Mouse (Mus musculus) bone marrow, adult 2 months (tissue): ENCODE results near the gene Agpat1.
A peak's percentile ranks its signal among the peaks of the same experiment; 100 is the strongest.

Source experiments
- CTCF ChIP-seq: fragments of 200-500 bp; IDR thresholded peaks from 2 replicates; pipeline ENCODE4 v1.5.1; 2011; ENCODE audit warnings: low read length, control low read depth; ENCODE audit not compliant: control insufficient read depth, insufficient read depth
- POLR2A ChIP-seq: fragments of 200-500 bp; IDR thresholded peaks from 2 replicates; pipeline ENCODE4 v1.6.1; 2011; ENCODE audit warnings: low read depth, mild to moderate bottlenecking, control low read depth, low read length, borderline replicate concordance; ENCODE audit not compliant: control insufficient read depth

DNA sequence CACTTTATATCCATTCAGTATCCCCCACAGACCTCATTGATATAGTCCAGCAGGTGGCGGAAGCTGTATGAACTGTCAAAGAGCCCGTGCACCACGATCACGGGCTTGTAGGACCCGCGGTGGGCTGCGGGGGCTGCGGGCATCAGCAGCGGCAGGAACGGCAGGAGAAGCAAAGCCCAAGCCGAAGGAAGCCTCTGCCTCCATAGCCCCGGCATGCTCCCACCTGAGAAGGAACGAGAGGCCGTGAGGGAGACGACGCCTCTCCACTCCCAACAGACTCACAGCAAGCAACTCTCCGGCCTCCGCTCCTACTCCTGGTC, 22.7 kb downstream of the Agpat1 start:
- TF ChIP-seq CTCF (peak; percentile 40; the same call in 1 of the 2 replicates), POLR2A (no peak)
